Mouse (Mus musculus): ENCODE measurements at regions not wholly inside any gene's neighbourhood (a gene's known extent, or its start where the extent isn't known, plus 50 kb on each side); places are given as distances from the start of the nearest gene placed in this dataset.
"Not testable (repeated sequence)": the region's sequence is repeated elsewhere in the genome, so short reads cannot be mapped to it uniquely, and the experiment has no call there.

- no peak for DNase-seq (ENCODE audit: low spot score in 2 of 2)
Observed at GRCm38 (mm10) chr3:98968811-98969210, 75.8 kb upstream of the Hao2 start.

- peak; percentile 3 to 7 for DNase-seq (ENCODE audit: low spot score in 2 of 2)
Observed at GRCm38 (mm10) chr3:98975777-98976176, 82.7 kb upstream of the Hao2 start.

- no peak for DNase-seq (ENCODE audit: low spot score in 2 of 2)
Observed at GRCm38 (mm10) chr3:98982787-98983186, 89.7 kb upstream of the Hao2 start.

- DNase-seq (ENCODE audit: low spot score in 2 of 2), result not testable (repeated sequence)
Observed at GRCm38 (mm10) chr3:98987266-98987665, 94.2 kb upstream of the Hao2 start.

GRCm38 (mm10) chr3:98990801-98991200 is 97.8 kb upstream of the Hao2 start:
- DNase-seq (ENCODE audit: low spot score in 2 of 2), result peak; percentile 7 to 22

GRCm38 (mm10) chr3:98991276-98991675 is 98.2 kb upstream of the Hao2 start:
- DNase-seq (ENCODE audit: low spot score in 2 of 2), result no peak

GRCm38 (mm10) chr3:98994086-98994485 is 101.0 kb upstream of the Hao2 start:
- no peak for DNase-seq (ENCODE audit: low spot score in 2 of 2)

- no peak for DNase-seq (ENCODE audit: low spot score in 2 of 2)
Observed at GRCm38 (mm10) chr3:99030636-99031035, 110.2 kb upstream of the Wars2 start.

GRCm38 (mm10) chr3:99046190-99046589 is 94.7 kb upstream of the Wars2 start:
- no peak for DNase-seq (ENCODE audit: low spot score in 2 of 2)

GRCm38 (mm10) chr3:99047156-99047555 is 93.7 kb upstream of the Wars2 start:
- DNase-seq (ENCODE audit: low spot score in 2 of 2), result no peak

GRCm38 (mm10) chr3:99049305-99049704 is 91.6 kb upstream of the Wars2 start:
- no peak for DNase-seq (ENCODE audit: low spot score in 2 of 2)

GRCm38 (mm10) chr3:99052176-99052575 is 88.7 kb upstream of the Wars2 start:
- DNase-seq (ENCODE audit: low spot score in 2 of 2), result no peak

GRCm38 (mm10) chr3:99067168-99067567 is 73.7 kb upstream of the Wars2 start:
- no peak for DNase-seq (ENCODE audit: low spot score in 2 of 2)
